Mouse (Mus musculus): Measurements from ENCODE around the gene Heph.

- TF ChIP-seq MAFK (IDR thresholded peaks at IDR 0.05; ENCODE audit: insufficient read depth, low read depth, low read length) (no peak), ZC3H11A (IDR thresholded peaks at IDR 0.05; ENCODE audit: borderline replicate concordance, low read depth, low read length) (no peak), ZNF384 (IDR thresholded peaks at IDR 0.05; ENCODE audit: low read depth, low read length) (no peak), CHD2 (IDR thresholded peaks at IDR 0.05; ENCODE audit: low read depth, low read length) (no peak), HCFC1 (IDR thresholded peaks at IDR 0.05; ENCODE audit: borderline replicate concordance, insufficient read depth, low read length) (no peak)
These were observed at the start of gene Heph for GRCm38 (mm10) chrX:96455149-96455548.

Measured in ES-E14 (cell line).